Mouse (Mus musculus) left cerebral cortex, adult 18-20 months (tissue): ENCODE measurements at regions not wholly inside any gene's neighbourhood (a gene's known extent, or its start where the extent isn't known, plus 50 kb on each side); places are given as distances from the start of the nearest gene placed in this dataset.
A peak's percentile ranks its signal among the peaks of the same experiment; 100 is the strongest.
"Not testable (repeated sequence)": the region's sequence is repeated elsewhere in the genome, so short reads cannot be mapped to it uniquely, and the experiment has no call there.

ENCODE experiments used
- DNase-seq, 2 experiments: peaks; one replicate each; pipeline ENCODE4 v3.0.0; 2021 to 2022; ENCODE audit warnings: low spot score in 2 of 2, mixed read lengths in 1 of 2

- no peak for DNase-seq
These were observed 1372.5 kb upstream of the Rag2 start for GRCm38 (mm10) chr2:100252006-100252405.

- no peak for DNase-seq
These were observed 1365.2 kb upstream of the Rag2 start for GRCm38 (mm10) chr2:100259136-100259853.

GRCm38 (mm10) chr2:100306516-100306915 lies 1318.0 kb upstream of the Rag2 start:
- DNase-seq: no peak

GRCm38 (mm10) chr2:100312750-100313275 lies 1311.7 kb upstream of the Rag2 start:
- DNase-seq: no peak

GRCm38 (mm10) chr2:100320461-100320860 lies 1304.1 kb upstream of the Rag2 start:
- no peak for DNase-seq

- DNase-seq: no peak
These were observed 1283.8 kb upstream of the Rag2 start for GRCm38 (mm10) chr2:100340713-100341112.

GRCm38 (mm10) chr2:100344921-100345425 lies 1279.5 kb upstream of the Rag2 start:
- no peak for DNase-seq

GRCm38 (mm10) chr2:100365616-100366015 lies 1258.9 kb upstream of the Rag2 start:
- not testable (repeated sequence) for DNase-seq

- no peak for DNase-seq
These were observed 1224.7 kb upstream of the Rag2 start for GRCm38 (mm10) chr2:100399776-100400175.

- peak in 1 of 2 experiments; percentile 5 for DNase-seq
These were observed 1197.9 kb upstream of the Rag2 start for GRCm38 (mm10) chr2:100426661-100427060.

GRCm38 (mm10) chr2:100434991-100435390 lies 1189.5 kb upstream of the Rag2 start:
- DNase-seq: no peak

GRCm38 (mm10) chr2:100445868-100446267 lies 1178.7 kb upstream of the Rag2 start:
- no peak for DNase-seq

- no peak for DNase-seq
These were observed 1178.2 kb upstream of the Rag2 start for GRCm38 (mm10) chr2:100446332-100446731.

- DNase-seq: not testable (repeated sequence)
These were observed 1164.9 kb upstream of the Rag2 start for GRCm38 (mm10) chr2:100459641-100460040.

GRCm38 (mm10) chr2:100486229-100486628 lies 1138.3 kb upstream of the Rag2 start:
- not testable (repeated sequence) for DNase-seq

GRCm38 (mm10) chr2:100505114-100505513 lies 1119.4 kb upstream of the Rag2 start:
- DNase-seq: not testable (repeated sequence)
